Mouse (Mus musculus) frontal cortex, adult (tissue): ENCODE results near the gene Aqp9.
"Not testable (repeated sequence)": the region's sequence is repeated elsewhere in the genome, so short reads cannot be mapped to it uniquely, and the experiment has no call there.

Experiments used
- ATAC-seq: cut with Nextera tagmentation; 2 replicates; pipeline ENCODE4 v1.9.2; 2017; ENCODE audit warnings: mild to moderate bottlenecking, moderate library complexity, mixed read lengths; ENCODE audit not compliant: low TSS enrichment

The Aqp9 gene

GRCm38 (mm10) chr9:71138936-71139335 lies 29.5 kb downstream of the Aqp9 start:
- ATAC-seq = no peak

GRCm38 (mm10) chr9:71137267-71137945 lies 31.1 kb downstream of the Aqp9 start:
- no peak for ATAC-seq

GRCm38 (mm10) chr9:71135073-71135472 lies 33.4 kb downstream of the Aqp9 start:
- no peak for ATAC-seq

- no peak for ATAC-seq
These were observed 35.3 kb downstream of the Aqp9 start for GRCm38 (mm10) chr9:71133190-71133589.

GRCm38 (mm10) chr9:71131822-71132221 lies 36.7 kb downstream of the Aqp9 start:
- no peak for ATAC-seq

DNA sequence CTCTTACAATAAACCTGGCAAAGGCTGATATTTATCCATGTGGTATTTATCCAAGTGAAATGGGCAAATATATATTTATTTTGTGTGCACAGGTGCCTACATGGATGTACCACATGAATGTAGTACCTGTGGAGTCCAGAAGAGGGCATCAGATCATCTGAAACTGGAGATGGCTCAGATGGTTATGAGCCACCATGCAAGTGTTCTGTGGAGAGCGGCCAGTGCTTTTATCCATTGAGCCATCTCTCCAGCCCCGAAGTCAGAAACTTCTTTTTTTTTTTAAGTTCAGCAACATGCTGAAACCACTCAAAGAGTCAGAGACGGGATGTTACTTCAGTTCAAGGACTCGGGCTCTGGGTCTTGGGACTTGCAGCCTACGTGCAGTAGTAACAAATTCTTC lies 39.6 kb downstream of the Aqp9 start:
- ATAC-seq = no peak; the same call in 1 of the 2 replicates

DNA sequence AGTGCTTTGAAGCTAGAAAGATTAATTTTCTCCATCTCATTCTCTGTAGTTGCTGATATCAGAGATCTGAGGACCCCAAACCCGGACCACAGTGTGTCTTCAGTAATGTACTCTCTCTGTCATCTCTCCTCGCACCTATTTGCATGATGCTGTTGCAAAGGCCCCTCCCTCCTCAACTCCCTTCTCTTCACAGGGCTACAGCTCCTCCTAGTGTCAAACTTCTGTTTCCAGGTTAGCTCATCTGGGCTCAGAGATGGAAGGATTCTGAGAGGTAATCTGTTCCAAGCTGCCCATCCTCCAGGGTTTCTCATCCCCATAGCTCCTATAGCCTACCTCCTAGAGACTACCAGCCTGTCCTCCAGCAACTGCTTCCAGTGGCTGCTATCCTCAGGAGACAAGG lies 42.3 kb downstream of the Aqp9 start:
- ATAC-seq = peak; percentile 76

DNA sequence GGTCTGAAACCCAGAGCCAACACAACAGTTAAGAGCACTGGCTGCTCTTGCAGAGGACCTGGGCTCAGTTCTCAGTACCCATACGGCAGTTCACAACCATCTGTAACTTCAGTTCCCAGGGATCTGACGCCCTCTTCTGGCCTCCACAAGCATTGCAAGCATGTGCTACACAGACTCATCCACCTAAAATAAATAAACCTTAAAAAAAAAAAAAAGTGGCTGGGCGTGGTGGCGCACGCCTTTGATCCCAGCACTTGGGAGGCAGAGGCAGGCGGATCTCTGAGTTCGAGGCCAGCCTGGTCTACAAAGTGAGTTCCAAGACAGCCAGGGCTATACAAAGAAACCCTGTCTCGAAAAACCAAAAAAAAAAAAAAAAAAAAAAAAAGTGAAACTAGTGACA lies 45.4 kb downstream of the Aqp9 start:
- ATAC-seq = not testable (repeated sequence)

- no peak for ATAC-seq
These were observed 47.6 kb downstream of the Aqp9 start for GRCm38 (mm10) chr9:71120924-71121323.

DNA sequence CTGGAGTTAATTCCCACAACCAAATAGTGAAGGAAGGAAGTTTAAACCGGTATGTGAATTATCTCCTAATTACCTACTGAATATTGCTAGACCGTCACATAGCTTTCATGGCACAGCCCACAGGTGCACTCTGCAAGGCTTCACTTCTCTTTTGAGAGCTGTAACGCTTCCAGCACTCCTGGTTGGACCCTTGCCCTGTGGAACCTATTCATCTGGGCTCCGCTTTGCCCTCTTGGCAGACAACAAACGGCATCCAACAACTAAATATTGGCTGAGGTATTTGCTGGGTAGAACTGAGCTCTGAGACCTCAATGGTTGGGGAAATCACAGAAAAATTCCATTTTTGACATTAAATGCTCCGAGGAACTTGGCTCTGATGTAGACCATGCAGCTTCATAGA lies 55.3 kb downstream of the Aqp9 start:
- no peak for ATAC-seq

- no peak for ATAC-seq
These were observed 65.0 kb downstream of the Aqp9 start for GRCm38 (mm10) chr9:71103521-71103920.

- no peak for ATAC-seq
These were observed 74.4 kb downstream of the Aqp9 start for GRCm38 (mm10) chr9:71094066-71094465.

- ATAC-seq = peak; percentile 72
These were observed 76.4 kb downstream of the Aqp9 start for GRCm38 (mm10) chr9:71092038-71092437.

DNA sequence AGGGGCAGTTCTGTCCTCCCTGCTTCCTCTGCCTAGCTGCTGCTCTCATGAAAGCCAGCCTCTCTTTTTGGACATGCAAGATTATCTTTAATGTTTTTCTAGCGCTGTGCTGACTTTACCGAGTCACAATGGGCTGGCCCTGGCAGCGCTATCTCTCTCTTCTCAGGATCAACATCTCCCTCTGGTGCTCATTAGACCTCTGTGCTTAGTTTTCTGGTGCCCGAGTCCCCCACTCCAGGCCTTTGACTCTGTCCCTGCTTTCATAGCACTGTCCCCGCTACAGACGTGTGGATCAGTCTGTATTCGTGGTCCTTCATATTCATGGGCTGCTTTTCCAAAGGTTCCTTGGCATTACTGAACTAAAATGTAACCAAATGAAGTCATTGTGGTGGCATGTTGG lies 89.3 kb downstream of the Aqp9 start:
- ATAC-seq = no peak

DNA sequence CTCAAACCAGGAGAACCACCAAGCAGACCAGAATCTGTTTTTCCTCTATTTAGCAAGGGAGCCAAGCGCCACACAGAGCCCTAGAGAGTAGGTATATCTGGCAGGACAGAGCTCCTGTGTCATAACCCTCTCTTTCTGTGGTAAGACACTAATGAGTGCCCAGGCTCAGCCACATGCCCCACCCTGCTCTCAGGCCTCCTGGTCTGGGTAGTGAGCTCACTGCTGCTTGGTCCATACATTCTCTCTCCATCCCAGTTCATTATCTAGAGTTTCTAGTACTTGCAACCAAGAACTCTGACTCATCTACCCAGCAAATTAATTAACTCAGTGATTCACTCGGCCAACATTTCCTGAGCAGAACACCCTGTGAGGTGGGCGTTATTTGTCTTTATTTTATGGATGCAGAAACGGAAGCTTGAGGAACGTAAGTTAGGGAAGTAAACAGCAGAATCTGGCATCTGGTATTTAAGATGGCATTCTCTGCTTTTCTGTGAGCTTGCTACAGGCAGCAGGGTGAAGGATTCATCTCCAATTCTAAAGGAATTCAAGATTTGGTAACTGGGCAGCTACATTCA lies 91.1 kb downstream of the Aqp9 start:
- ATAC-seq = peak; percentile 28; the same call in 1 of the 2 replicates

DNA sequence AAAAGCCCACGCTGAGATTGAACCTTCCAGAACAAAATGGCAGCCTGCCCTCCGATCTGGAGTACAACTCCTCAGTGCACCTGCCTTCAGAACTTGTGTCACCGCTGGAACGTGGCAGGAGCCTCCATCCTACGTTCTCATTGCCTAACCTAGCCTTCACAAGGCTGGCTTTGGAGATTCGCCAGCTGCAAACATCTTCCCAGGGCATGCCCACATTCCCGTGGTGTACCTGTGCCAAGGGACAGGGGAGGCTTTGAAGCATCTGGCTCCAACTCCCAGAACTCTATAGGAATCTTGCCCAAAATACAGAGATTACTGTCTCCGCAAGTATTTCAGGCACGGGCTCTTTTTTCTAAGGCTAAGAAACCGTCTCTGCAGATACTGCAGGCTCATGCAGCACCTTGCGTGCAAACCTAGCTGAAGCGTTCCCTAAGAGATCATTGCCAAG lies 92.3 kb downstream of the Aqp9 start:
- ATAC-seq = peak; percentile 80

GRCm38 (mm10) chr9:71073831-71074230 lies 94.7 kb downstream of the Aqp9 start:
- ATAC-seq = no peak

DNA sequence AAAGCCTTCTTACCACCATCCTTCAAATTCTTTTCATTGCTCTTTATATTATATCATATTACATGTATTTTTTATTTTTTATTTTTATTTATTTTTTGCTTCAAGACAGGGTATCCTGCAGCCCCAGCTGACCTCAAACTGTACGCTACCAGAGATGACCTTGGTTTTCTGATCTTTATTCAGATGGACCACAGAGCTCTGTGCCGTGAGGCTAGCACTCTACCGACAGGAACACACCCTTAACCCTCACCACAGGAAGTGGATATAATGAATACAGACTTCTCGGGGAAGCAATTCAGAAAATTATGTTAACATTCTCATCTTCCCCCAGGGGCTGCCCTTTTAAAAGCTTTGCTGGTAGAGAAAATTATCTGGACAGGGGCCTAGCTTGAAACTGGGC lies 95.4 kb downstream of the Aqp9 start:
- ATAC-seq = no peak

GRCm38 (mm10) chr9:71072502-71072901 lies 96.0 kb downstream of the Aqp9 start:
- ATAC-seq = no peak

DNA sequence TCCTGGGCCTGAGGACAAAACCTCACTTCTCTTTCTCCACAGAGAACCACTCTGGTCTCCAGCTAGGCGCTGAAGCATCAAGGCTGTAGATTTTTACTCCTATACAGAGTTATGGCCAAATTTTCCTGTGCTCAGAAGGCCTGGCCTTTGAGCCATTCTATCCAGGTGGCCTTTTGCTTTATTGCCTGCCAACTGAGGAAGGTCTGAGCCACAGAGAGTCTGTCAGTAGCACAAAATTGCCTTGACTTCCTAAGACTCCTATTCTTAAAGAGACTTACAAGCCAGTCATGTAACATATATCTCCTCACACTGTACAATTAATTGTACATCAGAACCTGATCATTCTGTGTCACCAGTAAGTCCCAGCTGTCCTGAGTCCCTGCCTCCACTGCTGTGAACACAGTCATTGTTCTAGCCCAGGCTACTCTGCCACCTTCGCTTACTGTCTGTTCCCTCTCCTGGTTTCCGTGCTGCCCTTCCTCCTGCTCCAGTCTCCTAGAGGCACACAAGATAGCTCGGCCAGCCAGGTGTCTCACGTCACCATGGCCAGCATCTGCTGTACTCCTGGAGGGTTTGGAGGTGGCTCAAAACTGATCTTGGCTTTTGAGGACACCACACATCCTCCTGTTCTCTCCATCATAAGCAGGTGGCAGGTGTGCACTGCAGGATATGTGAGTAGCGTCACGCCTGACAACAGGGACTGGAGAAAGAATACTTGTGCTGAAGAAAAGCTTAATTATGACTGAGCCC lies 96.7 kb downstream of the Aqp9 start:
- no peak for ATAC-seq

GRCm38 (mm10) chr9:71070628-71071027 lies 97.9 kb downstream of the Aqp9 start:
- no peak for ATAC-seq

DNA sequence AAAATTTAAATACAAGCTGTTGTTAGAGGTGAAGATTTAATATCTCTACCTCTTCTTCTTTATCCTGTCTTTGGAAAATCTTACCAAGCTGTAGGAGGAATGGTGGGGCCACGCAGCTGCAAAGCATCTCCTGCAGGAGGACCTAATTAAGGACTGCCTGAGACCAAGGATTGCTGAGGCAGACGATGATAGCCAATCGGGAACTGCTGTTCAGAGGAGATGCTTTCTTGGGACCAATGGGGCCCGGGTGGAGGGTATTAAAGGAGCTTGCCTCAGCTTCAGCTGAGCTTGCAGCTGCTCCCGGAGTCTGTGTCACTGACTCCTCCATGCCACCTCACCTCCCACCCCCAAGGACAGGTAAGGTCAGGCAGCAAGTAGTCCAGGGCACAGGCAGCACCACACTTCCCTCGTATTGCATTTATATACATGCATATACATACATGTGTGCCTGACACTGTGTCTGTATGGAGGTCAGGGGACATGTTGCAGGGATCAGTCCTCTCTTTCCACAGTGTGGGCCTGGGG lies 99.6 kb downstream of the Aqp9 start:
- ATAC-seq = no peak

GRCm38 (mm10) chr9:71067156-71067555 lies 101.3 kb downstream of the Aqp9 start:
- no peak for ATAC-seq
